Mouse (Mus musculus) ES-Bruce4 (cell line): ENCODE results near the gene Pik3r1. TPM values are rescaled to one million over a fixed set of nuclear protein-coding genes. Genes with fewer than 3 reads are reported as not detected.

Experiments used
- H3K27ac ChIP-seq: 2 replicates; pipeline ENCODE4 v1.5.1; 2012; ENCODE audit warnings: low read length, inconsistent platforms; ENCODE audit not compliant: insufficient read depth
- H3K27me3 ChIP-seq: 2 replicates; pipeline ENCODE4 v1.6.1; 2012; ENCODE audit warnings: mild to moderate bottlenecking, low read length, inconsistent platforms; ENCODE audit not compliant: control insufficient read depth, poor library complexity, insufficient read depth, severe bottlenecking
- H3K36me3 ChIP-seq: 2 replicates; pipeline ENCODE4 v1.6.1; 2012; ENCODE audit warnings: inconsistent platforms, mild to moderate bottlenecking, low read length, moderate library complexity; ENCODE audit not compliant: control insufficient read depth, poor library complexity, insufficient read depth, severe bottlenecking
- H3K4me1 ChIP-seq: one replicate; pipeline ENCODE4 v1.8.1; 2011; ENCODE audit warnings: low read length; ENCODE audit not compliant: control insufficient read depth, insufficient read depth
- H3K4me3 ChIP-seq: 2 replicates; pipeline ENCODE4 v1.5.1; 2011; ENCODE audit warnings: low read depth, mild to moderate bottlenecking, low read length
- H3K9ac ChIP-seq: 2 replicates; pipeline ENCODE4 v1.6.1; 2012; ENCODE audit warnings: low read depth, mild to moderate bottlenecking, inconsistent platforms; ENCODE audit not compliant: poor library complexity, severe bottlenecking
- H3K9me3 ChIP-seq: replicated peaks from 2 replicates; pipeline ENCODE4 v1.6.1; 2012; ENCODE audit warnings: mild to moderate bottlenecking, low read length, inconsistent platforms; ENCODE audit not compliant: control insufficient read depth, poor library complexity, insufficient read depth, severe bottlenecking
- CTCF ChIP-seq: IDR thresholded peaks from one replicate; pipeline ENCODE4 v1.8.1; 2011; ENCODE audit warnings: low read depth, low read length
- EP300 ChIP-seq: IDR thresholded peaks from 2 replicates; pipeline ENCODE4 v1.6.1; 2011; ENCODE audit warnings: low read depth, low read length; ENCODE audit not compliant: insufficient read depth
- POLR2A ChIP-seq: IDR thresholded peaks from one replicate; pipeline ENCODE4 v1.8.1; 2011; ENCODE audit warnings: low read length; ENCODE audit not compliant: insufficient read depth
- polyA plus RNA-seq: library from polyadenylated mRNA; stranded (reverse); fragments of >200 nt; gene quantifications from 2 replicates; pipeline ENCODE4 v1.2.4, GENCODE M21; 2011; ENCODE audit warnings: low read depth; ENCODE audit not compliant: missing spikeins, insufficient read depth, insufficient read length

Pik3r1 gene
- polyA plus RNA-seq, 1 experiment: 7.5 TPM

GRCm38 (mm10) chr13:101633620-101634019, 134.4 kb downstream of the Pik3r1 start:
- TF ChIP-seq CTCF (no peak), EP300 (no peak), POLR2A (no peak)
- Histone ChIP-seq H3K4me3 (no peak overlapping the region), H3K9ac (no peak overlapping the region), H3K9me3 (no peaks in the 10 kb centered on the region), H3K4me1 (no peaks in the 10 kb centered on the region), H3K36me3 (no peaks in the 10 kb centered on the region), H3K27me3 (no peaks in the 10 kb centered on the region), H3K27ac (no peak overlapping the region)

GRCm38 (mm10) chr13:101632771-101633170, 135.2 kb downstream of the Pik3r1 start:
- TF ChIP-seq CTCF (no peak), EP300 (no peak), POLR2A (no peak)
- H3K36me3 ChIP-seq: no peaks in the 10 kb centered on the region
- H3K27ac ChIP-seq: no peak overlapping the region
- H3K9me3 ChIP-seq: no peaks in the 10 kb centered on the region
- H3K4me3 ChIP-seq: no peak overlapping the region
- no peak overlapping the region for H3K9ac ChIP-seq
- no peaks in the 10 kb centered on the region for H3K27me3 ChIP-seq
- H3K4me1 ChIP-seq: no peaks in the 10 kb centered on the region

GRCm38 (mm10) chr13:101631561-101631960, 136.5 kb downstream of the Pik3r1 start:
- no peaks in the 10 kb centered on the region for H3K36me3 ChIP-seq
- no peak overlapping the region for H3K27ac ChIP-seq
- H3K27me3 ChIP-seq: no peaks in the 10 kb centered on the region
- no peak overlapping the region for H3K9ac ChIP-seq
- H3K4me1 ChIP-seq: no peaks in the 10 kb centered on the region
- no peak for TF ChIP-seq EP300
- TF ChIP-seq POLR2A: no peak
- no peak for TF ChIP-seq CTCF
- no peak overlapping the region for H3K4me3 ChIP-seq
- H3K9me3 ChIP-seq: no peaks in the 10 kb centered on the region
